Mouse (Mus musculus): Measurements from ENCODE around the gene Xcl1.

- TF ChIP-seq MAX (IDR thresholded peaks at IDR 0.05; ENCODE audit: low read length) = no peak
- no peak for TF ChIP-seq CTCF (IDR thresholded peaks at IDR 0.05 in 2 of 3, conservative IDR thresholded peaks at IDR 0.05 in 1 of 3; ENCODE audit: control insufficient read depth in 1 of 3, insufficient read depth in 1 of 3, low read depth in 2 of 3, low read length in 3 of 3, poor library complexity in 1 of 3, severe bottlenecking in 1 of 3)
- no peak for TF ChIP-seq HCFC1 (IDR thresholded peaks at IDR 0.05; ENCODE audit: low read depth, low read length)
- TF ChIP-seq POLR2A (IDR thresholded peaks at IDR 0.05; ENCODE audit: control insufficient read depth in 1 of 2, insufficient read depth in 1 of 2, low read depth in 1 of 2, low read length in 2 of 2, poor library complexity in 1 of 2) = no peak
- no peak for TF ChIP-seq MAZ (IDR thresholded peaks at IDR 0.05; ENCODE audit: low read depth, low read length)
- TF ChIP-seq USF1 (IDR thresholded peaks at IDR 0.05; ENCODE audit: low read depth, low read length) = no peak
- TF ChIP-seq MEF2A (IDR thresholded peaks at IDR 0.05; ENCODE audit: extremely low read depth, insufficient replicate concordance, low read depth, low read length, poor library complexity, severe bottlenecking) = no peak
- TF ChIP-seq BHLHE40 (IDR thresholded peaks at IDR 0.05; ENCODE audit: borderline replicate concordance, low read depth, low read length) = no peak
- no peak for TF ChIP-seq GATA1 (IDR thresholded peaks at IDR 0.05; ENCODE audit: low read depth, low read length)
- no peak for TF ChIP-seq TCF12 (IDR thresholded peaks at IDR 0.05; ENCODE audit: low read depth, low read length)
Measured at GRCm38 (mm10) chr1:164896211-164897145, 38.8 kb downstream of the Xcl1 start.

Data from MEL (cell line).